ENCODE assay signal across 8 mouse cellular contexts in the genomic region with DNA sequence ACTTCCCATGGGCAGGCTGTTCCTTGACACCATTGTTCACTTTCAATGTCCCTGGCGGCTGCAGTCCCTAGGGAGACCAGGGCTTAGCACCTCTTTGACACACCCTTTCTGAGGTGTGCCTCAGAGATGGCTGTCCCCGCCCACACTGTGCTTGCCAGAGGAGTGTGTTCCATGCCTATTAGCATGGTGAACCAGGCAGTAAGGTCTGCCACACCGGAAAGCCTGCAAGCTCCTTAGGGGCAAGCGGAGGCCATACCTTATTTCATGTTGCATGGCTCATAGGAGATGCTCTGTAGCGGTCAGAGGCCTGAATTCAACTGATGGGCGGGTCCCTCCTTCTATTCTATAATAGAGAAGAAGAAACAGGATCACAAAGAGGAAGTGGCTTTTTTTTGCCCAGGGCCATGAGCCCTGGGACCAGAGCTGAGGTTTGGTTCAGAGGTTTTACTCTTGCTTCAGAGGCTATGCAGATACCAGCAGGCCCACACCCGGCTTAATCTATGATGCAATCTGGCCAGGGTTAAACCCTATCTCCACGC.
A peak's percentile ranks its signal among the peaks of the same experiment; 100 is the strongest.
DNase-seq lines count a peak whose midpoint lies in the region; ATAC-seq and TF ChIP-seq lines count a peak whose summit lies in the region.

No protein-coding gene starts in this region.

- 64% methylated on average over 8 of the region's 8 CpGs for WGBS in heart, embryonic 13.5 days
- 66% methylated on average over 8 of the region's 8 CpGs for WGBS in limb, embryonic 12.5 days
- 35% methylated on average over 8 of the region's 8 CpGs for WGBS in small intestine, adult 2 months

- TF ChIP-seq CTCF in CH12.LX (conservative IDR thresholded peaks at IDR 0.05 in 1 of 2, IDR thresholded peaks at IDR 0.05 in 1 of 2; ENCODE audit: low read depth in 2 of 2, low read length in 2 of 2), result no peak
- TF ChIP-seq CTCF in small intestine, adult 2 months (IDR thresholded peaks at IDR 0.05; ENCODE audit: extremely low read depth, insufficient read length, insufficient replicate concordance, low read depth, low read length), result no peak

- H3K4me2 ChIP-seq in CH12.LX (ENCODE audit: insufficient read depth, low read depth, poor library complexity, severe bottlenecking), result peak overlapping the region; percentile 0; the same call in 1 of the 2 replicates
- no peak overlapping the region for H3K4me2 ChIP-seq in heart, embryonic 13.5 days
- no peak overlapping the region; the same call in 1 of the 2 replicates for H3K4me2 ChIP-seq in limb, embryonic 12.5 days

- peaks cover 36 to 53% of the 10 kb centered on the region in 2 experiments for H3K4me1 ChIP-seq in CH12.LX (ENCODE audit: control insufficient read depth in 1 of 2, insufficient read depth in 2 of 2)
- peaks cover 62% of the 10 kb centered on the region for H3K4me1 ChIP-seq in heart, embryonic 13.5 days
- peaks cover 53% of the 10 kb centered on the region for H3K4me1 ChIP-seq in limb, embryonic 12.5 days (replicated peaks)
- peaks cover 31% of the 10 kb centered on the region for H3K4me1 ChIP-seq in small intestine, adult 2 months (ENCODE audit: control insufficient read depth, insufficient read depth, insufficient read length, low read length)

- H3K79me2 ChIP-seq in CH12.LX (replicated peaks; ENCODE audit: control insufficient read depth, extremely low read depth, insufficient read depth, poor library complexity, severe bottlenecking), result no peaks in the 10 kb centered on the region

- DNase-seq in embryo, embryonic 10 days (ENCODE audit: low spot score), result peak; percentile 31
- no peak for DNase-seq in embryo, embryonic 11 days
- DNase-seq in CH12.LX (ENCODE audit: extremely low read depth), result peak; percentile 92
- no peak for DNase-seq in ovary, adult 18-20 months (ENCODE audit: low spot score)
- DNase-seq in thymus, postnatal 10 days (ENCODE audit: low spot score in 2 of 2), result no peak

- no peak overlapping the region for H3K4me3 ChIP-seq in CH12.LX (replicated peaks in 1 of 3; ENCODE audit: low read depth in 2 of 3, low read length in 2 of 3, poor library complexity in 1 of 3)
- H3K4me3 ChIP-seq in heart, embryonic 13.5 days, result no peak overlapping the region
- H3K4me3 ChIP-seq in limb, embryonic 12.5 days (replicated peaks), result no peak overlapping the region
- no peak overlapping the region for H3K4me3 ChIP-seq in small intestine, adult 2 months (ENCODE audit: low read depth, low read length)

- peak; percentile 52; the same call in 1 of the 2 replicates for TF ChIP-seq POLR2A in CH12.LX (IDR thresholded peaks at IDR 0.05; ENCODE audit: low read depth, low read length)
- no peak for TF ChIP-seq POLR2A in small intestine, adult 2 months (IDR thresholded peaks at IDR 0.05; ENCODE audit: low read depth, low read length)

- TF ChIP-seq EP300 in CH12.LX (IDR thresholded peaks at IDR 0.05; ENCODE audit: low read length), result peak; percentile 73; the same call in 1 of the 2 replicates

- H3K36me3 ChIP-seq in CH12.LX (replicated peaks in 1 of 2; ENCODE audit: control insufficient read depth in 1 of 2, insufficient read depth in 1 of 2, low read length in 1 of 2), result no peaks in the 10 kb centered on the region
- peaks cover 14% of the 10 kb centered on the region for H3K36me3 ChIP-seq in heart, embryonic 13.5 days
- no peaks in the 10 kb centered on the region for H3K36me3 ChIP-seq in limb, embryonic 12.5 days
- H3K36me3 ChIP-seq in small intestine, adult 2 months (ENCODE audit: control insufficient read depth, insufficient read depth, low read length), result peaks cover 11% of the 10 kb centered on the region; the same call in 1 of the 2 replicates

- H3K9me3 ChIP-seq in CH12.LX (replicated peaks; ENCODE audit: low read length), result no peaks in the 10 kb centered on the region
- no peaks in the 10 kb centered on the region for H3K9me3 ChIP-seq in heart, embryonic 13.5 days
- H3K9me3 ChIP-seq in limb, embryonic 12.5 days, result no peaks in the 10 kb centered on the region

- H3K27ac ChIP-seq in CH12.LX (ENCODE audit: insufficient read depth, low read depth), result peak overlapping the region; percentile 90
- H3K27ac ChIP-seq in heart, embryonic 13.5 days (replicated peaks), result peak overlapping the region; percentile 90
- H3K27ac ChIP-seq in limb, embryonic 12.5 days, result peak overlapping the region; percentile 95
- H3K27ac ChIP-seq in small intestine, adult 2 months (ENCODE audit: insufficient read depth, low read depth, low read length), result peak overlapping the region; percentile 37; the same call in 1 of the 2 replicates

- peak overlapping the region; percentile 19; the same call in 1 of the 2 replicates for H3K9ac ChIP-seq in CH12.LX (ENCODE audit: insufficient read depth, low read depth)
- H3K9ac ChIP-seq in heart, embryonic 13.5 days, result 0 out of 2 replicates have a peak overlapping the region, but pooled peaks have one; percentile 19
- no peak overlapping the region for H3K9ac ChIP-seq in limb, embryonic 12.5 days (replicated peaks)

- ATAC-seq in heart, embryonic 13.5 days (ENCODE audit: extremely low read depth, insufficient number of reproducible peaks, low FRiP score, low TSS enrichment), result no peak
- ATAC-seq in limb, embryonic 12.5 days (ENCODE audit: insufficient number of reproducible peaks, insufficient read depth, low FRiP score, low TSS enrichment, low read depth), result no peak

- dilution Hi-C loops in CH12.LX (cut with MboI; ENCODE audit: extremely low pct_ligation_motif_present, extremely low pct_unique_long_range_greater_than_20kb, low sequenced_read_pairs), result no loop called here

- H3K27me3 ChIP-seq in CH12.LX (replicated peaks), result no peaks in the 10 kb centered on the region
- H3K27me3 ChIP-seq in heart, embryonic 13.5 days (replicated peaks), result peaks cover 27% of the 10 kb centered on the region
- H3K27me3 ChIP-seq in limb, embryonic 12.5 days, result peaks cover 3% of the 10 kb centered on the region; the same call in 1 of the 2 replicates
- H3K27me3 ChIP-seq in small intestine, adult 2 months (ENCODE audit: control insufficient read depth, insufficient read depth, low read length), result no peaks in the 10 kb centered on the region

- in situ Hi-C loops in CH12.LX (cut with MboI; ENCODE audit: low pct_ligation_motif_present, low pct_unique_long_range_greater_than_20kb, low sequenced_read_pairs), result no loop called here

- no peak for TF ChIP-seq RAD21 in CH12.LX (IDR thresholded peaks at IDR 0.05; ENCODE audit: low read depth, low read length)

TF ChIP-seq in CH12.LX, 34 proteins besides CTCF, POLR2A, EP300 and RAD21:
- TF ChIP-seq SIN3A (IDR thresholded peaks at IDR 0.05; ENCODE audit: low read length) (no peak), SMC3 (IDR thresholded peaks at IDR 0.05; ENCODE audit: low read depth, low read length) (no peak), PAX5 (IDR thresholded peaks at IDR 0.05; ENCODE audit: low read length) (no peak), TCF12 (IDR thresholded peaks at IDR 0.05; ENCODE audit: low read depth, low read length) (peak; percentile 70), RCOR1 (conservative IDR thresholded peaks at IDR 0.05; ENCODE audit: low read depth, low read length) (0 out of 2 replicates have a peak, but pooled peaks have one; percentile 35), TBP (conservative IDR thresholded peaks at IDR 0.05; ENCODE audit: low read depth, low read length) (0 out of 2 replicates have a peak, but pooled peaks have one; percentile 41), HCFC1 (IDR thresholded peaks at IDR 0.05; ENCODE audit: low read depth, low read length) (peak; percentile 34; the same call in 1 of the 2 replicates), ZNF384 (IDR thresholded peaks at IDR 0.05; ENCODE audit: low read depth, low read length) (peak; percentile 88), UBTF (IDR thresholded peaks at IDR 0.05; ENCODE audit: low read depth, low read length) (no peak), MXI1 (IDR thresholded peaks at IDR 0.05; ENCODE audit: low read depth, low read length) (0 out of 2 replicates have a peak, but pooled peaks have one; percentile 7), ELF1 (IDR thresholded peaks at IDR 0.05; ENCODE audit: low read depth, low read length) (peak; percentile 53; the same call in 1 of the 2 replicates), MYC (IDR thresholded peaks at IDR 0.05; ENCODE audit: low read depth, low read length) (peak; percentile 84), MEF2A (IDR thresholded peaks at IDR 0.05; ENCODE audit: borderline replicate concordance, low read depth, low read length) (peak; percentile 37), ETS1 (conservative IDR thresholded peaks at IDR 0.05; ENCODE audit: low read depth, low read length) (peak; percentile 45)

Comparison
In these comparisons a context has a peak if more than half of its experiments do, and no peak if none do; other contexts are left out.
1. DNase-seq: peak in embryo, embryonic 10 days (single experiment) and CH12.LX (single experiment); none in embryo, embryonic 11 days (single experiment), ovary, adult 18-20 months (single experiment) and thymus, postnatal 10 days (0 of 2).
2. H3K27ac ChIP-seq: peak in every context shown above with its lines; median percentile 95 in limb, embryonic 12.5 days; 90 in CH12.LX; 90 in heart, embryonic 13.5 days; 37 in small intestine, adult 2 months.